Mouse (Mus musculus) c-Kit-positive CD71-positive TER-119-positive erythroid progenitor cells, embryonic 14.5 days (primary cell): ENCODE data around the gene Gpkow.

Experiments used
- DNase-seq: peaks from one replicate; pipeline ENCODE4 v3.0.0-alpha.2; 2013; ENCODE audit warnings: low spot score

The Gpkow gene

DNA sequence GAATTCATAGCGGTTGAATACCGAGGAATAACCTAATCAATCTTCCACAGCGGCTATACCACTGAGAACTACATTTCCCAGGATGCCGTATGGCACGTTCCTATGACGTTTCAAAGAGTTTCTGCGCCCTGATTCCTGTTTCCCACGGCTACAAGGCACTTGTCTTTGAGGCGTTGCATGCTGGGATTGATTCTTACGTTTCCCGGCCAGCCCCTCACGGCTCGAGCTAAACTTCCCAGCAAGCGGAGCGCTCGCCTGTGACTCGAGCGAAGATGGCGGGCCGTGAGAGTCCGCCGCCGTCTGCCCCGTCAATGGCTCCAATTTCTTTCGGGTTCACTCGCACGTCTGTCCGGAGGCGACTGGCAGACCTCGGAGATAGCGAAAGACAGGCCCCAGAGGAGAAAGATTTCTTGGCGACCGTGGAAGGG, at the start of gene Gpkow:
Gene Gpkow (plus strand): TSS at position 178 of the 428 bp plus-strand sequence.
- peak; percentile 81 for DNase-seq

DNA sequence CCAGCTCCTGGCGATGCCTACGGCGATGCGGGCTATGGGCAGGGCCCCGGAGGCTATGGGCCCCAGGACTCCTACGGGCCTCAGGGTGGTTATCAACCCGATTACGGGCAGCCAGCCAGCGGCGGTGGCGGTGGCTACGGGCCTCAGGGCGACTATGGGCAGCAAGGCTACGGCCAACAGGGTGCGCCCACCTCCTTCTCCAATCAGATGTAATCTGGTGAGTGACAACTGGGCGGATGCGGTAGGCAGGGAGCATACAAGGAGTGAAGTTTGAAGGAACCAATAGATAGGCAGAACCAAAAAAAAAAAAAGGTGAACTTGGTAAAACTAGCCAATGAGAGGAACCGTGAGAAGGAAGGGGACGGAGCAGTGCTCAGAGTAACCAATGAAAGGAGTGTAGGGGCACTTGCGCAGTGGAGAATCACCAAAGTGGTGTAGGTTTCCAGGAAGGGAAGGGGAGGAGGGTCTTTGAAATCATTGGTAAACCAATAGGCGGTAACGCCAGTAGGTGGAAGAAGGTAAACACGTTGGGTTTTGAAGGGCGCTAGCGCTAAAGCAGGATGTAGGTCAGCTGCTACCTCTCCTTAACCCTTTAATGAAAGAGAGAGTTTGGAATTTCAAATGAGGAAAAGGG, 48.1 kb upstream of the Gpkow start:
- DNase-seq = peak; percentile 82

DNA sequence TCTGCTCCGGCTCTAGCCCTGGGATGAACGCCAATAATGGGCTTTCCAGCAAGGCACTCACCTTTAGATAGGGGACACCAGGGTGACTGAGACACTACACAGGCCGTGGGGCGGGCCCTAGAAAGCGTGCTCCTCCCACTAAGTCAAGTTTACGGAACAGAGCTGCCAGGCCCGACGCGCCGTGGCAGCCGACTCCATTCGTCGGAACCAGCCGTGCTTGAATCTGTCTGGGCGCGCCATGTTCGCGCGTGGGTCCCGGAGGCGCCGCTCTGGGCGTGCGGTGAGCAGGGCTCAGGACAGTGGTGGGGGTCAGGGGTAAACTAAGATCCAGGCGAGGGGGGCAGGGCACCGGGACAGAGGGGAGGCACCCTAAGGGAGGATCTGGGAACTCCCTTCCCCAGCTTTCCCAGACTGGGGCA, 39.7 kb upstream of the Gpkow start, which contains the start of gene Prickle3:
Gene Prickle3 (plus strand): TSS at position 40 of the 419 bp plus-strand sequence.
- DNase-seq = no peak

DNA sequence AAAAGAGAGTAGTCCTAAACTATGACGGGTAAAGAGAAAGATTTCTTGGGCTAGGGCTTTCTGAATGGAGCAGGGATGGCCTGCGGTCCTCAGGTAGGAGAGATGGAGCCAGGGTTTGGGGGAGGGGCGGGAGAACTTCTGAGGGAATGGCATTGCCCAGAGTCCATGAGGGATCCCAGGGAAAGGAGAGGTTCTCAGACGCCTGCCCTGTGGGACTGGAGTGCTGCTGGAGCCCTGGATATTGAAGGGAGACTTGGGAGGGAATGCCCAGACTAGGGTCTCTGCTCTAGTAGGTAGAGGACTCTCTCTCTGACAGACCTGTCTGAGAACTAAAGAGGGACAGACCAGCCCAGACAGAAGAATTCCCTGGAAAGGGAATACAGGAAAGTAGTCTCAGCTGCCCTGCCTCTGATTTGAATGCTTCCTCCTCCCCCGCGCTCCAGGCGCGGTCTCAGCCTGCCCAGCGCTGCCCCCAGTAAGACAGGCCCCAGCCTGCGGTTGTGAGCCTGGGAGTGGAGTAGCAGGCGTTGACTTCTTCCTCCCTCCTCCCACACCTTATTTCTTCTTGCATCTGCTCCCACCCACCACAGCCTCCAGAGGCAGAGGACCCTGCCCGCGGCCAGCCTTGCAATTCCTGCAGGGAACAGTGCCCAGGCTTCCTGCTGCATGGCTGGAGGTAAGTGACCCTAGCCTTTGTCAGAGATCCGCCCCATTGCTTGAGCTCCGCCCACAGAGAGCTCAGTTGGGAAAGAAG, 38.7 kb upstream of the Gpkow start:
- no peak for DNase-seq

DNA sequence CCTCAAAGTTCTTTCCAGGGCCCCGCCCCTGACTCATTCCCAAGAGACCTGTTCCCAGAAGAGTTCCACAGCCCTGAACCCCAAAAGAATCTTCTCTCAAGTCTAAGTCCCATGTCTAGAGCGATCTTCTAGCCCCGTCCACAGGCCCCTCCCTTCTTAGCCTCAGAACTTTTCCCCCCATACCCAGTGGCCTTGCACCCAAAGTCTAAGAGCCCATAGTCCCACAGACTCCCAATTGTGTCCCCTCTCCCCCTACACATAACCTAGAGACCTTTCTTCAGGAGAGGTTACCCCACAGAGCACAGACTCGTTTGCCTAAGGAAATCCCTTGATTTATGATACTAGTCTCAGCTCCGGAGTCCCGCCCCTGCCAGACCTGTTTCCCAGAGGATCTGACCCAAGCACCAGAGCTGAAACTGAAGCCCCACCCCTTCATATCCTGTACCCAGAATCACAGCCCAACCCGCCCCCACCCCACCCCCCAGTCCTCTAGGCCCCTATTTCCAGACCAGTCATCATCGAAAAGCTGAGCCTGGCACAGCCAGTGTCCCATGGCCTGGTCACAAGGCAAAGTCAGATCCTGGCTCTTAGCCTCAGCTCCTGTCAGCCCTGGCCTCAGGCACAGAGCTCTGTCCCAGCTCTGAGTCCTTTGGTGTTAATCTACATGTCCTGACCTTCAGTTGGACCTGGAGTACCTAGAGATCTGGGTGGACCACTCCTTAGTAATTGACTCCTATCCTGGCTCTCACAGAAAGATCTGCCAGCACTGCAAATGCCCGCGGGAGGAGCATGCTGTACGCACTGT, 37.9 kb upstream of the Gpkow start:
- DNase-seq = no peak

DNA sequence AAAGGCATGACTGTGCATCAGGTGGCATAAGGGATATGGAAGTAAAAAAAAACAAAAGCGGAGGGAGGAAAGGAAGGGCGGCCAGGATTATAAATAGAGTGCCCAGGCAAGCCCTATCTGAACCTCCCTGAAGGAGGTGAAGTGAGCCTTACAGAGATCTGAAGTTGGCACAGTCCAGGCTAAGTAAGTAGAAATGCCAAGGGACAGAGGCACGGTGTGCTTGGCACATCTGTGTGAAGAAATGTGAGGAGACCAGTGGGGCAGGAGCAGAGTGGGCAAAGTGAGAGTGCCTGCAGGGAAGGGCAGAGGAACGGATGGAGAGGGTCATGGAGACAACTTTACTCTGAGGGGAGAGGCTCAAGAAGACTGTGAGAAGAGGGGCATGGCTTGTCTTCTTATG, 35.8 kb upstream of the Gpkow start:
- no peak for DNase-seq

DNA sequence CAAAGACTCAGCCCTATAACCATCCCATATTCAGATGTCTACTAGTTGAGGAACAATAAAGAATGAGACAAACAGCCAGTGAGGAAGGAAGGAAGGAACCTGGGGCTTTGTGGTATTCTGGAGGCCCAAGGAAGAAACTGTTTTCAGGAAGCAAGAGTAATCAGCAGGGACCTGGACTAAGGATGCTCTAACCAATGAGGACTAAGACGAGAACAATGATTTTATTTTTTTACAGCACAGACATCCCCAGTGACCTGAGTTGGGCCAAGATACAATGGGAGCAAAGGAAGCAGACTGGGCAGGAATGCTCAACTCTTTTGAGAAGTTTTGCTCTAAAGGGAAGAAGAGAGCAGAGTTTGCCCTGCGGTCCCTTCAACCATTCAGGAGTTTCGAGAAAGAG, 34.0 kb upstream of the Gpkow start:
- DNase-seq = no peak

DNA sequence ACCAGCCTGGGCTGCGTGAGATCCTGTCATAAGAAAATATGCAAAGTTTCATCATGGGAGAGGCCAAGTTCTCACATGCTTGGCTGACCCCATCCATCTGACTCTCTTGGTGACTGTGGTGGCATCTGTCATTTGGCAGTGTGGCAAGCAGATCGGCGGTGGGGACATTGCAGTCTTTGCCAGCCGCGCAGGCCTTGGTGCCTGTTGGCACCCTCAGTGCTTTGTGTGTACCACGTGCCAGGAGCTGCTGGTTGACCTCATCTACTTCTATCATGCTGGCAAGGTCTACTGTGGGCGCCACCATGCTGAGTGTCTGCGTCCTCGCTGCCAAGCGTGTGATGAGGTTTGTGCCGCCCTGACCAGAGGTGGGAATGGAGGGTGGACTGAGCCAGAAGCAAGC, 32.1 kb upstream of the Gpkow start:
- DNase-seq = no peak

DNA sequence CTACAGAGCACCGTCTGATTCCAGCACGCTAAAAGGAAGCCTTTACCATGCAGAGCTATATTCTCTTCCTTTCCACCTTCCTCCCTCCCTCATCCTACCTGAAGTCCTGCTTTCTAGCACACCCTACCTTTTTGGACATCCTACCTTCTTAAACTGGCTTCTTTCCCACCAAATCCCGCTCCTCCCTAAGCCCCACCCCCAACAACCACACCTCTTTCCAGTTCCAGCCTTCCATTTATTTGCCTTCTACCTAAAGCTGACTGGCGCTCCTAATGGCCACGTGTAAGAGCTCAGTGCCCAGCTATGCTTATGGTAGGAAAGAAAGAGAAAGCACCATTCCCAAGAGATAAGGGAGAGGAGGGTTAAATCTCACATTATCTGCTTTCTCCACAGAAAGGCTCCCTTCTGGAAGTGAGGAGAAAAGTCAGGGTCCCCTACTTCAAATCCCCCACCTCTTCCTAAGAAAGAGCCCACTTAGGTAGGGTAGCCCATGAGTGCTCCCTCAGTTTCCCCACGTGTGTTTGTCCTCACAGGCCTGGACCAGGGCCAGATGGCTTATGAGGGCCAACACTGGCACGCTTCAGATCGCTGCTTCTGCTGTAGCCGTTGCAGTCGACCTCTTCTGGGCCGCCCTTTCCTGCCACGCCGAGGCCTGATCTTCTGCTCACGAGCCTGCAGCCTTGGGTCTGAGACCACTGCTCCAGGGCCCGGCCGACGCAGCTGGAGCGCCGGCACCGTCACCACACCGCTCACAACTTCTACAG, 31.0 kb upstream of the Gpkow start:
- no peak for DNase-seq

DNA sequence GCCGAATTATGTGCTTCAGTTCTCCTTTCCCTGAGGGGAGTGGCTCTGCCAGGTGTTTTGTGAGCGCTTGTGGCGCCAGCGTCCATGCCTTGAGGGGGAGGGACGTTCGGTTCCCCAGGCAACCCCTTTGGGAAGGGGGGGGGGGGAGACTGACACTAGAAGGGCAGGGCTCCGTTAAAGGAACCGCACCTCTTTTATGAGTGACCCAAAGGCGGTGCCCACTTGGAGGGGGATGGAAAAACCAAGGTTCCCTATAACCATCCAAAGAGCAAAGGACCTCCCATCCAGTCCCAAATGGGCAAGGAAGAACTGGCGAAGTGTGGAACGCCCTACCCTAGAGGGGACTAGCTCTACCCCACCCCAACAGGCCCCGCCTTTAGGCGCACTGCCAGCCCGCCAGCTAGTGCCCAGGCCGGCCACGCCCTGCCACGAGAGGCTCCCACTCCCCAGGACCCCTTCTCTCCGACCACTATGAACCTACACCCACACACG, 26.5 kb upstream of the Gpkow start:
- peak; percentile 37 for DNase-seq

DNA sequence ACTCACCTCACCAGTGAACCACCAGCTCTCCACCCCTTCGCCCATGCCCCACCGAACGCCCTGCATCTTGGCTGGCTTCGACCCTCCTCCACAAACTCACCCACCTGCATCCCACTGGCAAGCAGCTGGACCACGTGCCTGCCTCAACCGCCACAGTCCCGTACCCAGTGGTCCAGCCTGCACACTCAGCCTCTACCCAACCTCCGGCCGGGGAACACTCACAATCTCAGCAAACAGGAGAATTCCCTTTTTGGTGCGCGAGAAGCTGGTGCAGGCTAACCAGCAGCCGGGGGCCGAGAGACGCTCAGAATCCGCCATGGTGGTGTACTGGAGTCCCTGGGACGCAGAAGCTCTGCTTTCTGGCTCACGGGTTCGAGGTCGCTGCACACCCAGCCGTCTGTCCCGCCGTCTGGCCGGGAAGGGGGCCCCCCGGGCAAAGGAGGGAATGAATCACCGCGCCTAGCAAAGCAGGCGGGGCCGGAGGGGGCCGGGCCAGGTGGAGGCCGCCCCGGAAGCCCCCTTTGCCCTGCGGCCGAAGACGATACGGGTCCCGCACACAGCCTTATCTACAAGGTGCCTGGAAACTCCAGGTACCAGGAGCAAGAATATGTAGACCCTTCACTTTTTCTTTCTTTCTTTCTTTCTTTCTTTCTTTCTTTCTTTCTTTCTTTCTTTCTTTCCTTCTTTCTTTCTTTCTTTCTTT, 25.9 kb upstream of the Gpkow start, which contains the start of gene Plp2:
Gene Plp2 (minus strand): TSS at position 470 of the 703 bp plus-strand sequence.
- DNase-seq = no peak

DNA sequence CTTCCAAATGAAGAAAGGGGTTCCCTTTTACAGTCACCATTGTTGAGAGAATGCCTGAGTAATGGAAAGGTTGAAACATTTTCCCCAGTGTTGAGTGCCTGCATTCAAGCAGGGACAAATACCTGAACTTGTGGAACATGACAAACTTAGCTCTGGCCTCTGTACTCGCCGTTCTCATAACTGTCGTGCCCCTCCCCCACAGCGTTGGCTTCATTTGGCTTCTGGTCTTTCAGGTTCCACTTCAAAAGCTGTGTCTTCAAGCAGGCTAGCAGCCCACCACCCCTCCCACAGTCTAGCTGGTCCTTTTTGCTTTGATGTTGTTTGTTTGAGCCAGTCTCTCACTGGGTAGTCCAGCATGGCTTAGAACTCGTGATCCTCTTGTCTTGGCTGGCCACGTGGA, 24.2 kb upstream of the Gpkow start:
- no peak for DNase-seq

DNA sequence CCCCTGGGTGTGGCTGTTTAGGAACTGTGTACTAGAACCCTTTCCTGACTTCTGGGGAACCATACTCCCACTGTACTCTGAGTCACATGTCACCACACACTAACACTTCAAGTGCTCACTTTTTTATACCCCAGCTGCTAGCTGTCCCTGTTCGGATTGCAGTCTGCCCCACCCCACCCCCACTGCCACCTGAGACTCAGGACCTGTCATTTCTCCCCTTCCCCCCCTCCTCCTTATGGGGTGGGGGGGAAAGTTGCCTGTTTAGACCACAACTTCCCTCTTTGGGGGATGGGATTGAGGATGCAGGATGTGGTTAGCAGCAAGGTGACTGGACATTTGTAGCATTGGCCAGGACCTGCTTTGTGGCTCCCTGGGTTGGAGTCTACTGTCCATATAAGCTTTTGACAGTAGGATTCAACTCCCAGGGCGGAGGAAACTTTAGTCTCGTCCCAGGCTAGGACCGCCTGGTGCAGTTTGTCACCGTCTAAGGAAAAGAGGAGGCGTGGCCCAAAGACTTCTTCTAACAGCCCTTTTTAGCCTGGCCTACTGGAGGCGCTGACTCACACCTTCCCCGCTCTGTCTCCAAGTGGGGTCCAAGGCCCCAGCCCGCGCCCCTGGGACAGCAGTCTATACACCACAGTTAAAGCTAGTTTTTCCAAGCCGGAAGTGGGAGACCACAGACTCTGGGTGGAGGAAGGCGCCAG, 23.2 kb upstream of the Gpkow start:
- DNase-seq = no peak

DNA sequence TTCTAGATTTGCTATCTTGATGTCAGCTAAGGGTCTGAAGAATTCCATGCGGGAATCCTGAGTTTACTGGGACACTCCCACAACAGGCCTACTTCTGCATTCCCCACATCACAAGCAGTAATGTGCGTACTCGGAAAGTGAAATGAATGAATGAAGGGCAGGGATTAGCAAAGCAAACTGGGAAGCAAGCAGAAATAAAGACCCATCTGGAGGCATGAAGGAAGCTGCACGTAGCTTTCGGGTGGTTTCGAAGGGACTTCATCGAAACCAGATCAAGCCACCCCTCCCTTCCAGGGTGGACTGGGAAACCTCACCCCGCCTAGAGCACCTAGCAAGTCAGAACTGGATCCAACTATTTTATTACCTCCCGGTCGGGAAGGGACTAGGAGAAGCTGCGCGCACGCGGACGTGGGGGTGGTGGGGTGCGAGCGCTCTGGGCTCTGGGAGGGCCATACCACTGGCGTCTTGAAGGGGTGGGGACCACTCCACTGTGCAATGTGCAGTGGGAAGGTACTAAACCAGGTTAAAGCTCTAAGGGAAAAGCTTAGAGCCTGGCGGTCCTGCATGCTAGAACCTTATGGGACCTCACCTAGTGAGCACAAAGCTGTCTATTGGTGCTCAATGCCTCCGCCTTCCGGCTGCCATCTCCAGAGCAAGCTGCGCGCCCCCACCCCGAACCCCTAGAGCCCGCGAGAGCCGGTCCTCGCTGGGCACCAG, 22.5 kb upstream of the Gpkow start:
- no peak for DNase-seq

DNA sequence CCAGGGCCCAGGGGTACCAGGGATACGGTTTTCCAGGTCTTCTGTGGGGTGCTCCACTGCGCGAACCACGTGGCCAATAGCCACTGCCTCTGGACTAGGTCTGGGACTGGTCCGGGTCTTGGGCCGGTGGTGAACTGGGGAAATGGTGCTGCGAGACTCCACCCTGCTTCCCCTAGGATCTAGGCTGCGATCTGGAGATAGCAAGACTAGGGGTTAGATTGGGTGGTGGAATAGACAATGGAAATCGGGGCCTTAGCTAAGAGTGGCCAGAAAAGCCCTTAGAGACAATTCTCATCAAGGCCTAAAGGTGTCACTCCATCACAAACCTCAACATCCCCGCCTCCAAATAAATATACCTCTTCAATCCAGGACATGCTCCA, 21.9 kb upstream of the Gpkow start:
- no peak for DNase-seq

DNA sequence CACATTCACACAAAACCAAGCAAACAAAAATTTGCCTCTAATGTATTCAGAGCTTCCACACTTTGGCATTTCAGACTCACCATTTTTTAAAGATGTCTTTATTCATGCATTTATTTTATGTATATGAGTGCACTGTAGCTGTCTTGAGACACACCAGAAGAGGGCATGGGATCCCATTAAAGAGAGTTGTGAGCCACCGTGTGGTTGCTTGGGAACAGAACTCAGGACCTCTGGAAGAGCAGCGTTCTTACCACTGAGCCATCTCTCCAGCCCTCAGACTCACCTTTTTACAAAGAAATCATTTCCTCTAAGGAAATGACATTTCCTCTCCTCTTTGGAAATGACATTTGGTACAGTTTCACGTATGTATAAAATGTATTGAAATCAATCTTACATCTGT, 17.9 kb upstream of the Gpkow start:
- no peak for DNase-seq

DNA sequence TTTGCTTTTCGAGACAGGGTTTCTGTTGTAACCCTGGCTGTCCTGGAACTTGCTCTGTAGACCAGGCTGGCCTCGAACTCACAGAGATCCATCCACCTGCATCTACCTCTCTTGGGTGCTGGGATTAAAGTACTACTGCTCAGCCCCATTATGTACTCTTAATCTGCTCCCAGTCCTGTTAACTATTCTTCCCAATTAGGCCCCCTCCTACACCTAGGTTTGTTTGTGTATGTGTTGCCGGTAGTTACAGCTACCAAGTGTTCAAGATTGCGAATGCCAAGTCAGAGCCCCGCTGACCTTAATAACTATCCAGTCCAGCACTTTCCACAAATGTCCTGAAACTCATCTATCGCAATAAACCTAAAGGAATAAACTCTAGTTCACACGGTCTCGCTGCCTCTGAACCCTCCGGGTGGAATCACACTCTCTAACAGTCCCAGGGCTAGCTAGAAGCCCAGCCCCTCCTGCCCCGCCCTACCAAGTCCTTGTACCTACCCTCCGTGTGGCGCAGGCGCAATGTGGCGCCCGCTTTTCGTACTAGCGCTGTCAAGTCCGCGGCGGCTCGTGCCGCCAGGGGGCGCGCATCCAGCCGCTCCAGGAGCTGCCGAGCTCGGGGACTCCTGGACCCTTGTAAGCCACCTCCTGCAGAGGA, 17.4 kb upstream of the Gpkow start:
- peak; percentile 81 for DNase-seq

DNA sequence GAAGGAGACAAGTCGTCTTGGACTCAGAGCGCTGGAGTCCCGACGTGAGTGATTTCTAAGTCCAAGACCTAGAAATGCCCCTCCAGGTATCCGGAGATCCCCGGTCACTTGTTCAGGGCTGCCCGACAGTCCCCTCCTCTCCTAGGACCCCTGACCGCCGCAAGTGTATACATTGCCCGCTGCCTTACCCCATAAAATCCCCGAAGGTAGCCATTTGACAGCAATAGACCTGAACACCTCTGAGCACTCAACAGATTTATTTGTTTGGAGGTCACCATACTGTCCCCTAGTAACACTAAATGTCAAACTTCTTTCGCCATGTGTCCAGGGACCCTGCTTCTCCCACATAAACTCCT, 16.9 kb upstream of the Gpkow start:
- no peak for DNase-seq

DNA sequence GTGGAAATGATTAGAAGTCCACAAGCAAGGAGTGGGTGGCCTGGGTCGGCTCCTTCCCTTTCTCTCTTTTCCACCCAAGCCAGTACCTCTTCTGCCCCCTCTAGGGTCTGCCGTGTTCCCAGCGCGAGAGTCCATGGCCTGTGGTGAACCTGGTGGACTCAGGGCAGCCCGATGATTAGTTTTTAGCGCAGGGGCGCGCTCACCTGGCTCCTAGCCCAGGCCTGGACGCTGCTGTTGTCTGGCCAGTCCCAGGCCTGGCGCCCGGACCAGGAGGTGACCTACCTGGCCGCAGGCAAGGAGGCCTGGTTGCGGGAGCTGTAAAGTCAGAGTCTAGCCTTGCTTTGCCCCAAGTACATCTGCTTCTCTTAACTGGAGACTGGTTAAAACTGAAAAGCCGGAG, 16.1 kb upstream of the Gpkow start, which contains the start of gene Magix:
Gene Magix (minus strand): TSS at position 388 of the 400 bp plus-strand sequence.
- DNase-seq = no peak
